Mouse (Mus musculus) regulatory T cell (primary cell): Measurements from ENCODE around the gene Fgfr2.

Experiments used
- in situ Hi-C: fragments of 300-600 bp; cut with MboI, MseI; formaldehyde crosslinking; loops from one replicate; pipeline ENCODE4 v1.15.1; 2025; ENCODE audit warnings: high pct_unique_total_duplicates

Gene Fgfr2

GRCm38 (mm10) chr7:132597251-132598041 lies 525.7 kb downstream of the Fgfr2 start:
- in situ Hi-C loops, result no loop called here

GRCm38 (mm10) chr7:132596557-132597250 lies 526.4 kb downstream of the Fgfr2 start:
- in situ Hi-C loops, result no loop called here

GRCm38 (mm10) chr7:132595787-132596186 lies 527.4 kb downstream of the Fgfr2 start:
- in situ Hi-C loops, result no loop called here

GRCm38 (mm10) chr7:132594325-132594724 lies 528.8 kb downstream of the Fgfr2 start:
- in situ Hi-C loops, result no loop called here

- in situ Hi-C loops, result no loop called here
Measured at GRCm38 (mm10) chr7:132593762-132594161, 529.4 kb downstream of the Fgfr2 start.

- in situ Hi-C loops, result no loop called here
Measured at GRCm38 (mm10) chr7:132589610-132590009, 533.5 kb downstream of the Fgfr2 start.

- in situ Hi-C loops, result no loop called here
Measured at GRCm38 (mm10) chr7:132587167-132587566, 536.0 kb downstream of the Fgfr2 start.

GRCm38 (mm10) chr7:132585695-132586491 lies 537.3 kb downstream of the Fgfr2 start:
- in situ Hi-C loops, result no loop called here

GRCm38 (mm10) chr7:132581441-132581840 lies 541.7 kb downstream of the Fgfr2 start:
- in situ Hi-C loops, result no loop called here

GRCm38 (mm10) chr7:132580511-132580910 lies 542.6 kb downstream of the Fgfr2 start:
- in situ Hi-C loops, result no loop called here

- in situ Hi-C loops, result loop anchor here (10.0 kb wide), 1 partner anchor 1172 kb away; no protein-coding TSS in a partner anchor
Measured at GRCm38 (mm10) chr7:132576891-132577290, 546.3 kb downstream of the Fgfr2 start.

GRCm38 (mm10) chr7:132576116-132576650 lies 547.0 kb downstream of the Fgfr2 start, which contains the start of gene Oat:
Gene Oat, minus strand, starts transcription at chr7:132576398.
- in situ Hi-C loops, result loop anchor here (10.0 kb wide), 1 partner anchor 1171 kb away; no protein-coding TSS in a partner anchor

GRCm38 (mm10) chr7:132575623-132576022 lies 547.5 kb downstream of the Fgfr2 start:
- in situ Hi-C loops, result loop anchor here (10.0 kb wide), 1 partner anchor 1171 kb away; no protein-coding TSS in a partner anchor

GRCm38 (mm10) chr7:132574646-132575045 lies 548.5 kb downstream of the Fgfr2 start:
- in situ Hi-C loops, result loop anchor here (10.0 kb wide), 1 partner anchor 1170 kb away; no protein-coding TSS in a partner anchor

GRCm38 (mm10) chr7:132573205-132573604 lies 549.9 kb downstream of the Fgfr2 start:
- in situ Hi-C loops, result loop anchor here (10.0 kb wide), 1 partner anchor 1168 kb away; no protein-coding TSS in a partner anchor

- in situ Hi-C loops, result loop anchor here (10.0 kb wide), 1 partner anchor 1168 kb away; no protein-coding TSS in a partner anchor
Measured at GRCm38 (mm10) chr7:132572738-132573137, 550.4 kb downstream of the Fgfr2 start.

- in situ Hi-C loops, result loop anchor here (10.0 kb wide), 1 partner anchor 1167 kb away; no protein-coding TSS in a partner anchor
Measured at GRCm38 (mm10) chr7:132571481-132571880, 551.7 kb downstream of the Fgfr2 start.

- in situ Hi-C loops, result loop anchor here (10.0 kb wide), 1 partner anchor 1165 kb away; no protein-coding TSS in a partner anchor
Measured at GRCm38 (mm10) chr7:132570071-132570470, 553.1 kb downstream of the Fgfr2 start.

- in situ Hi-C loops, result no loop called here
Measured at GRCm38 (mm10) chr7:132568817-132569216, 554.3 kb downstream of the Fgfr2 start.

- in situ Hi-C loops, result no loop called here
Measured at GRCm38 (mm10) chr7:132565831-132566230, 557.3 kb downstream of the Fgfr2 start.

GRCm38 (mm10) chr7:132559138-132559766 lies 563.9 kb downstream of the Fgfr2 start:
- in situ Hi-C loops, result no loop called here
